Mouse (Mus musculus): ENCODE data around the gene Arid2. TPM values are rescaled to one million over a fixed set of nuclear protein-coding genes. Genes with fewer than 3 reads are reported as not detected.
"Not testable (repeated sequence)": the region's sequence is repeated elsewhere in the genome, so short reads cannot be mapped to it uniquely, and the experiment has no call there.

Gene Arid2
- 10 to 100 TPM; 28.3 to 35.3 (median 31.5) TPM for total RNA-seq (2022)

DNA sequence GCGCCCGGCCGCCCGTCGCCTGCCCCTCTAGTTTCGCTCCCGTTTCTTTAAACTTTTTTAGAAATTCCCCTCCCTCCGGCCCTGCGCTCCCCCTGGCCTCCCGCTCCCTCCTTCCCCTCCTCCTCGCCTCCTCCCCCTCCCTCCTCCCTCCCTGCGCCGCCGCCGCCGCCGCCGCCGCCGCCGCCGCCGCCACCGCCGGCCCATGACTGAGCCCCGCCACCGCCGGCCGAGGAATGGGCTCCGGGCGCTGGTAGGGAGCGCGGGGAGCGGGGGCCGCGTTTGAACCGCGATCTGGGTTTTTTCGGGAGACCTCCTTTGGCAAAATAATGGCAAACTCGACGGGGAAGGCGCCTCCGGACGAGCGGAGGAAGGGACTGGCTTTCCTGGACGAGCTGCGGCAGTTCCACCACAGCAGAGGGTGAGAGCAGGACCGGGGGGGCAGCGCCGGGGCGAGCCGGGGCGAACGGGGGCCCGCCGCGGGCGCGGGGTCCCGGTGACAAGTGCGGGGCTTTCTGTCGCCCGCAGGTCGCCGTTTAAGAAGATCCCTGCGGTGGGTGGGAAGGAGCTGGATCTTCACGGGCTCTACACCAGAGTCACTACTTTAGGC lies at the start of gene Arid2:
Arid2 (plus strand) TSS at position 150 of the 607 bp plus-strand sequence.
- DNase-seq (ENCODE audit: low spot score in 2 of 2): peak; percentile 28 to 71

DNA sequence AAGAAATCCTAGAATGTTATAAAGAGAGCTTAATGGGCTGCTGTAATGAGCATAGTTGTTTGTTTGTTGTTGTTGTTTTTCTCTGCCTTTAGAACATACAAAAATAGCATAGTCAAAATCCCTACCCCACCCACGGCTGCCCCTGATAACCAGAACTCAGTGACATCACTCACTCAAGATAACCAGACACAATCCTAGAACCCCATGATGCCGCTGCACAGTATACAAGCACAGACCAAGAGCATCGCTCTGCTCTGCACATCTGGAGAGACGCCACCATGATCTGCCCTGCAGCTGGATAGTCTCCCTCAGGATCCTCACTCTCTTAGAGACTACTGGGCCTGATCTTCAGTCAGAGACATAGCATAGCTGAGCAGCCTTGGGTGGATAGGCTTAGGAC lies 49.2 kb upstream of the Arid2 start:
- DNase-seq (ENCODE audit: low spot score in 2 of 2): no peak

DNA sequence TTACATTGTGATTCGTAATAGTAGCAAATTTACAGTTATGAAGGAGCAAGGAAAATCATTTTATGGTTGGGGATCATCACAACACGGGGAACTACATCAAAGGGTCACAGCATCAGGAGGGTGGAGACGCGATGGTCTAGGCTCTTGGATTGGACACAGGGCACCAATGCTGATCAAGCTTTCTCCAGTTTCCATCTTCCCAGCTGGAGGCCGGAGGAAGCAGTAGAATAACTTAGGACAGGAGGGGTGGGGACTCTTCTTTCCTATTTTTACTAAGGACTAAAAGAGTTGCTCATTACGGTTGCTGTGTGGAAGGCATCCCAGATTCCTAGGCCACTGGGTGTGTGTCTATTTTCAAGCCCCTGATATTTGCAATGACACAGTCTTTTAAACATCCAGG lies 43.1 kb upstream of the Arid2 start:
- DNase-seq (ENCODE audit: low spot score in 2 of 2): no peak

DNA sequence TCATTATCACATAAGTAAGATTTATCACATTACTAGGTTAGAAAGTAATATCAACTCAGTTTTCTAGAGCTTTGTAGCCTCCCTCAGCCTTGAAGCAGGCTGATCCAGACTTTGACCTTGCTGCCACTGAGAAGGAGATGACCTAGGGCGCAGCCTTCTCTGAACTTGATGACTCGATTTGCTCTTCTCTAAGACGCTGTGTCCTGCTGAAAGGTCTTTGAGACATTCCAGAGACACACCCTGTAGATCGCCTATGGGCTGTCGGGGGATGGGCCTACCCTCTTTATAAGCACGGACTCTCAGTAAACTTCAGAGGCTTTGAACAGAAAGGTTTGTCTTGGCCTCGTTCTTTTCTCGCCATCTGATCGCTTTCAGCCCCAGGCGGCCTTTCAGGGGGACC lies 42.6 kb upstream of the Arid2 start:
- not testable (repeated sequence) for DNase-seq (ENCODE audit: low spot score in 2 of 2)

DNA sequence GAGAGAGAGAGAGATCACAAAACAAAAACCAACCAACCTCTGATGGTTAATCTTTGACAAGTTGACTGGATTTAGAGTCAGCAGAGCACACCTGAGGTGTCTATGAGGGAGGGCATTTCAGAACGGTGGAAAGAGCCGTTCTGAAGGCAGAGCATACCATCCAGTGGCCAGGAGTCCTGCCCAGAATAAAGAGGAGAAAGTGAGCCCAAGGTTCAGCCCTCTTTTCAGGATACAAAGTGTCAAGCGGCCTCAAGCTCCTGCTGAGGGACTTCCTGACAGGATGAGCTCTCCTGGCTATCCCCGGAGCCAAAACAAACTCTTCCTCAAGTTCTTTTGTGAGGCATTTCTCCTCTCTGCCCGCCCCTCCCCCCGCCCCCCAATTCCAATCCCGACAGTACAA lies 33.5 kb upstream of the Arid2 start:
- no peak for DNase-seq (ENCODE audit: low spot score in 2 of 2)

DNA sequence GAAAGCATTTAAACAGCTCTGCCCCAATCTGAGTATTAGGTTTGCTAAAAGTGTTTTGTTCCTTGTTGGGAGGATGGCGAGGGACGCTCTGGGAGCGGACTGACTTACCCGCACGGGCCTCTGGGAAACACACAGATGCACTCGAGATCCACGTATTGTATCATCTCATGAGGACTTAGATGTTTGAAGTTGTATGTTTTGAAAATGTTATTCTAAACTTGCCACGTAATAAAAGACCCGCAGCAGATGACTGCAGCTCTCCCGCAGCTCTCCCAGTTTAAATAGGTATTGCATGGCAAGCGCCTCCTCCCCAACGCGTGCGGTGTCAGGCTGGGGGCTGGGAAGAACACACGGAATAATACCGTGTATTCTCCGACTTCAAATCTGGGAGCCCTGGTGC lies 33.0 kb upstream of the Arid2 start:
- DNase-seq (ENCODE audit: low spot score in 2 of 2): no peak

DNA sequence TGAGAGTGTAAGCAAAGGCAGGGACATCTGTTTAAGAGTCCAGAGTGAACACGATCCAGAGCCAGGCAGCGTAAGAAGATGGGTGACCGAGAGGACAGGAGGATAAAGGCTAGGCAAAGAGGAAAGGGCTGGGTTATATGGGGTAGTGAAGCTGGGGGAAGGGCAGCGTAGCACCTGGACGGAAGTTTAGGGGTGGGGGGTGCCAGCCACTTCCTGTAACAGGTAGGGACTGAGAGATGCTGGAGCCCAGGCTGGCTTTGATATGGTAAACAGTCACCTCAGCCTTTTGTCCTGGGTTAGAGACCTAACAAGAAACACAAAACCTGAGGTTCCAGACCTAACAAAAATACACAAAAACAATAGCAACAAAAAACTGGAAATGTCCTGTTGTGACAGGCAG lies 29.5 kb upstream of the Arid2 start:
- DNase-seq (ENCODE audit: low spot score in 2 of 2): no peak

DNA sequence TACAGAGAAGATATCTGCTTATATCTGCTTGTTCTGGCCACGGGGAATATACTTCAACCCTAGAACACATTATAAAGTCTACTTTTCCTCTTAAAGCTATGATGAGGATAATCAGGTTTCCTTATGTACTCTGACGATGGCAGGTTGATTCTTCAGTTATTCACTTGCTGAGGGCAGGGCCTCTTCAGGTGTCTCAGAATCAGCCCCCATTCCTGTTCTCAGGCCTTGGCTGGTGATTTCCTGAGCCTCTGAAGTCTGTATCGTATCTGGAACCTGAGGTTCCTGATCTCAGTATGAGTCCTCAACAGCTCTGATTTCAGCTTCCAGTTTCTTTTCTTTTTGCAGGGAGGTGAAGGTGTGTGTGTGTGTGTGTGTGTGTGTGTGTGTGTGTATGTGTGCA lies 22.7 kb upstream of the Arid2 start:
- DNase-seq (ENCODE audit: low spot score in 2 of 2): no peak

DNA sequence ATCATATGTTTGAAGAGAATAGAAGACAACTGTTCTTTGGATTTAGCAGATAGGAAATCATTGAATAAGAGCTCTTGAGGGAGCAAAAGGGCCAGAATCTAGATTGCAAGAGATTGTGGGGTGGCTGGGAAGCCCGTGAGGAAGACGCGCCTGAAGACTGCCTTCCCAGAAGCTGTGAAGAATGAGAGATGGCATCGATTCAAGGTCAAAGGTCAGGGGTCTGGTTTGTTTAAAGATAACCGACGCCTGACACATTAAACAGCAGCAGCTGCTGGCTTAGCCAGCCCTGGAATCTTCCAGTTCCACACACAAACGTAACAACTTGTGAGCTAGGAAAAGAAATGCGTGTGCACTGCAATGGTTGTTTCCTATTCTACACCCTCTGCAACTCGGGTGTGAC lies 19.4 kb upstream of the Arid2 start:
- no peak for DNase-seq (ENCODE audit: low spot score in 2 of 2)

DNA sequence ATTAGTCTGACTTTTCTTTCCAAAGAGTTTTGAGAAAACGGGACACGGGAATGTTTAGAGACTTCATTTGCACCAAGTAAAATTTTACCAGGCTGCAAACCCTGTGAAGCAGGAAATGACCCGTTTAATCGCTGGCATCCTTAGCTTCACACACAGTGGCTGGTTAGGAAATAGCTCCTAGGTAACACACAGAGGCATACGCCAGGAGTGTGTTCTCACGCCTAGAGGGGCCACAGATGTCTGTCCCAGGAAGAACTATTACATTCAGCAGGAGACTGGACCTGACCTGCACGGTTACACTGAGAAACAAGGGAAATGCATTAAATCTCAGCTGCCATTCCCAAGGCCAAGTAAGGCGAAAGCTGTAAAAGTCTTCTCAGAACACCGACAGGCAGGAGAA lies 18.7 kb upstream of the Arid2 start:
- DNase-seq (ENCODE audit: low spot score in 2 of 2): no peak

DNA sequence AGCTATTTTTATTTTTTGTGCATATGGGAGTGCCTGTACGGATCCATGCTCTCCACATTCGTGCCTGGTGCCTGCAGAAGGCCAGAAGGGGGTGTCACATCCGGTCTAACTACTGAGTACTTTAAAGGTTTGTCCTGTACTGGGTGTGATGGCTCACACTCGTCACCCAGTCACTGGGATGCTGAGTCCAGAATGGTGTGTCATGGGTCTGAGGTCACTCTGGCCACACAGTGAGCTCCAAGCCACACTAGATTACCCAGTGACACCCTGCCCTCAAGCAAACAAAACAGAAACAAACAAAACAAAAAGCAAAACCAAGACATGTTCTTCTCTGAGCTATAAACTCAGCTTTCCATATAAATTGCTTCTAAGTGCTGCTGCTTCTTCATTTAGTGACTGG lies 17.9 kb upstream of the Arid2 start:
- no peak for DNase-seq (ENCODE audit: low spot score in 2 of 2)

DNA sequence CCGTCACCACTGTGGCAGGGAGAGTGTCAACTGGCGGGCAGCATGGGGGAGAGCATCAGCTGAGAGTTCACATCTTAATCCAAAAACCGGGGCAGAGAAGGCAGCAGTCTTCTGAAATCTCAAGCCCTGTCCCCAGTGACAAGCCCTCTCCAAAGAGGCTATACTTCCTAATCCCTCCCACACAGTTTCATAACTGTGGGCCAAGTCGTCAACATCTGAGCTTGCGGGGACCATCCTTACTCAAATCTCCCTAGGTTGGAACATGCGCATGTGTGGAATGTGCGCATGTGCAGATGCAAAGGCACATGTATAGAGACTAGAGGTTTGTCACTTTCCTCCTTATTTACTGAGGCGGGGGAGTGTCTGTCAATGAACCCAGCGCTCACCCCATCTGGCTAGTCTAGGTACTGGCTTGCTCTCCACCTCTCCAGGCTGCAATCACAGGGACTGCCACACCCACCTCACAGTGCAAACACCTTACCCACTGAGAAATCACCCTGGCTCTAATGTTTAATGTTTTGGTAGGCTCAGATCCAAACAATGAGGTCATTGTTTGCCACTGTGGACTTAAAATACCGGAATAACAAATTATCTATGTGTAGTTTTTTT lies 16.9 kb upstream of the Arid2 start:
- no peak for DNase-seq (ENCODE audit: low spot score in 2 of 2)

DNA sequence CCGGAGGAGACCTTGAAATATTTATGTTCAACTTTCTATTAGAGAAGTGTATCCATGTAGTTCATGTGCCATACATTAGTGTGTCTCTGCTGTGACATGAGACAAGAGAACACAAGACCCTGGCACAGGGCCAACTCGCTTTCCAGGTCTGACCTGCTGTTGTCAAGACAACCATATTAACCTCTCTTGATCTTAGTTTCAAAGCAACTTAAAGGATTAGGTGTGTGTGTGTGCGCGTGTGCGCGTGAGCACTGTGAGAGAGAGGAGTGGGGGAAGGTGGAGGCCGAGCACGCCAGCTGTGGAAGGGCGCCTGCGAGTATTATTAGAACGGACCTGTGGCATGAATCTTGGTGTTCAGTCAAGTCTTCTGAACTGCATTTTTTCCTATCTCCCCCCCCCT lies 15.0 kb upstream of the Arid2 start:
- DNase-seq (ENCODE audit: low spot score in 2 of 2): no peak

DNA sequence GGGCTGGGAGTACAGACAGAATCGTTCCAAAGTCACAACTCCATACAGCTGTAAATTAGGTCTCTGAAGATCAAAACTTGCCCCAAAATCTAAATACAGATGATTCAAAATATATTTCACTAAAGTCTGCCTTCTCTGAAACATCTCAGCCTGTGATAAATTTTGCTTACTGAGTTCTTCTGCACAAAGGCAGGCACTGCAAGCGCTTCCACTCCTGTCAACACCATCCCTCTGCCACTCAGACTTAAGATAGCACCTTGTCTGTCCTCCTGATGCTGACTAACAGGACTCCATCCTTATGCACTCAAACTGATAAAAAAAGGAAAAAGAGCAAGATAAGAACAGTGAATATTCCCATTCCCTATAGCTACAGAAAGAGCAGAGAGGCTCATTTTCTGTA lies 13.0 kb upstream of the Arid2 start:
- no peak for DNase-seq (ENCODE audit: low spot score in 2 of 2)

DNA sequence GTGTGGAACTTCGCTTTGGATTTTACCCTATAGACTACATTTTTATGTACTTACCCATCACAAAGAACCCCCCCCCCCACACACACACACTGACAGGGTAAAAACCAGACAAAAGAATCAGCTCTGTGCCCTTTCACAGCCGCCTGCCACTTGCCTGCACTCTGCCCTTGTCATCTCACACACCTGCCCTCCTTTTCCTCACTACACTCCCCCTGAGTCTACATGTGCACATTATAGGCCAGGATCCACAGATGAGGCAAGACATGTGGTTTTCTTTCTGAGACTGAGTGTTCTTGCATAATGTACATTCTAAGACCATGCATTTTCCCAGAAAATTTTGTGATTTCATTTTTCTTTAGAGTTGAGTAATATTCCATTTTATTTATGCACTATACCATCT lies 12.1 kb upstream of the Arid2 start:
- no peak for DNase-seq (ENCODE audit: low spot score in 2 of 2)

DNA sequence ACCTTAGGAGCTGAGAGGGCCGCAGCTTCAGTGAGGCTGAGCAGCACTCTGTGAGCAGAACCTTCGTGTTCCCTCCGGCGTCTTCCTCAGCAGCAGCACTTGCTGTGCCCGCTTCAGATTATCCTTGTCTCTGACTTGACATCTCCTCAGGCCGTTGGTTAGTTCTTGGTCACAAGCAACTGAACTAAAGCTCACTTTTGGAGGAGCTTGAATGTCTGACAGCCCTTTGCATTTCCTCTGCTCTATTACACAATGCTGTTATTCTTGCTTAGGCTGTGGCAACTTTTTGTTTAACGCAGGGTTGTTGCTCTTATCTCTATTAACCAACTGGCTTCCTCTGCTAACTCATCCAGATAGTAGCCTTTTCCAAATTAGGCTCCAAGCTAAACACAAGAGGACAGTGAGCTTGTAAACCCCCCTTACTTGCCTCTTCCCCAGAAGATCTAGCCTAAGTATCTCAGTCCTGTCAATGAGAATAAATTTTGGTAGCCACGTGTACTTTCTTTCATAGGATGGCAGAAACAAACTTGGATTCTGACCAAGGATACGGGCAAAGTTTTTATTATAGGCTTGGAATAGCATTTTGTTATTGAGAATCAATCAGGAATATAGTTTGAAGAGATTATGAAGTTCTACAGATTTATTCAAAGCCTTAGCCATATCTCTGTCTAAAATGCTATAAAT lies 11.4 kb upstream of the Arid2 start:
- DNase-seq (ENCODE audit: low spot score in 2 of 2): no peak

DNA sequence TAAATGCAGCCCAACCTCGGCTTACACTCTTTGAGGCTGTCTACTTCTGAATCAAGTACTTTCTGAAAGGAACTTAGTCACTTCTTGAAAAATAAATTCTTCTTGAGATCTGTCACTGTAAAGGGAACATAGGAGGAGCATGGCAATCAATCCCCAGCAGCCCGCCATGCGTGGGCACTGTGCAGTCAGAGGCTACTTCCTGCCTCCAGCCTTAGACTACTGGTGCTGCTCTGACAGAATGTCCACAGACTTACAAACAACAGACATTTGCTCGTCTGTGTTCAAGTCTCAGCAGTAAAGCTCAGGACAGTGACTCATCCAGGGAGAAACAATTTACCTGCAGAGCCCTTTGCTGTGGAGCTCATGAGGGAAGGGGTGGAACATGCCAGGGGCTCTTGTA lies 10.3 kb upstream of the Arid2 start:
- DNase-seq (ENCODE audit: low spot score in 2 of 2): no peak

DNA sequence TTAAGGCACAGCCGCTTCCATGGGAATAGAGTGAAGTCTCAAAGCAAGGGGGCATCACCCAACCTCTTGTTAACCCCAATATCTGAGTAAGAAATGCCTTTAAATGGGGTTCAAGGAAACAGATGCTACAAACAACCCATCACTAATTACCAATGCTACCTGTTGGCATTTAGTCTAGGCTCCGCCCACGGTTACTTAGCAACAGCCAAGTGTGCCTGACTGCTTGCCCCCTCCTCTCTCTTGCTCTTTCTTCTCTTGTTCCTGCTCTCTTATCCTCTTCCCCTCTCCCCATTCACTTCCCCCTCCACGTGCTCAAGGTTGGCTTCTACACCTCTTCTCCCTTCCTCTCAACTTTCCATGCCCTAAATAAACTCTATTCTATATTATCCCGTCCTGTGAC lies 6.1 kb upstream of the Arid2 start:
- DNase-seq (ENCODE audit: low spot score in 2 of 2): no peak

DNA sequence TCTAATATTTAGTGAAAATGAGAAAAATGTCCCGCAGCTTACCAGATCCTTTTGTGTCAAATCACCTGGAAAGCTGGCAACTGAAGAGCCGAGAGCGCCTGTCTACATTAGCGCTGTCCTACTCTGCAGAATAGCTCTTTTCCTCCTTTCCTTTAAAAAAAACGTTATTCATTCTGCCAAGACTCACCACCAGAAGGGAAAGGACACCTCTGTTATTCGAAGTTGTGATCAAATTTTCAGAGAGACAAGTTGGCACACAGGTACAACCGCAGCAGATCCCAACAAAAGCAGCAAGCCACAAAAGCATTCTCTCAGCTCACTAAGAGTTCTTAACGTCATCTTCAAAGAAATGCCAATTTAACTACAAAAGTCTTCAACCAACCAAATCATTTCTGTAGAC lies 4.2 kb upstream of the Arid2 start:
- no peak for DNase-seq (ENCODE audit: low spot score in 2 of 2)

DNA sequence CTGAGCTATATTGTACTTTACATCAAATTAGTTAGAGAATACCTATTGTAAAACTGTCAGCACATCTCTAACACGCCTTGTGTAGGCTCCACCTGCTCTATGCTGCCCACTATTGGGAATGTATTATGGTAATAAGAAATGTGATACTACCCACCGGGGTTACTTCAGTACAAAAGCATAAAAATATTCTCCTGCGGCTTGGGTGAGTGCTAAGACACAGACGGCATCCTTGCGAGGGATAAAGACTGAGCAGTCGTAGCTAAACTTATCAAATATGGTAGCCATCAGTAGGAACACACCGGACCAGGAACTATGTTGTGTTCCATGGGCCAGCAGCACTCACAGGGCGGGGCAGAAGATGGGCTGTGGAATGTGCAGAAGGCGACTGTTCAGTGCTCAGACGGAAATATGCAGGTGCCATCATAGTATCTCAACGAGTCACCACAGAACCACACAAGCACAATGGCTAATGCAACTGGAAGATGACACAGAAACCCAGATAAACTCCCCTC lies 3.3 kb upstream of the Arid2 start:
- peak in 1 of 2 experiments; percentile 20 for DNase-seq (ENCODE audit: low spot score in 2 of 2)

DNA sequence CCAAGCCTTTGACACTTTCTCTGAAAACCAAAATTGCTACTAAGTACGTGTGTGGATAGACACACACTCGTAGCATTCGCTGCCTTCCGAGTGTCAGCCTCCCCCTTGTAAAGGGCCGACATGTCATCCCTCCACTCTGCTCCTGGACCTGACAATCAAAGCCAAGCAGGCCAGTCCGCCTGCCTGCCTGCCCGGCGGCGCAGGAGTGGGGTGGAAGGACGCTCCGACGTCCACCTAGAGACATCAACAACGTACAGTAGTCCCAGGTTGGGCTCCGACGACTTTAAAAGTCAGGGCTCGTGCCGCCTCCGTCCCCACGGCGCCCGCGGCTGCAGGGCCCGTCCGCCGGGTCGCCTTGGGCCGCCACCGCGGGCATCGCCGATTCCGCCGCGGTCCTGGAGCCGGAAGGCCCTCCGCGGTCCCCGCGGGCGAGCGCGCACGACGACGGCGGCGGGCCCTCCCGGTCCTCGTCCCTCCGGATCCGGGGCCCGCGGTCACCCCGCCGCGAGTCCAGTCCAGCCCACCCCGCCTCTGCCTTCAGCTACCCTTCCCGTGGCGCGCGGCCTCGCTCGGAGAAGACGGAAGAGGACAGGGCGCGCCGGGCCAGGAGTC lies 2.5 kb upstream of the Arid2 start:
- DNase-seq (ENCODE audit: low spot score in 2 of 2): peak; percentile 38 to 51

DNA sequence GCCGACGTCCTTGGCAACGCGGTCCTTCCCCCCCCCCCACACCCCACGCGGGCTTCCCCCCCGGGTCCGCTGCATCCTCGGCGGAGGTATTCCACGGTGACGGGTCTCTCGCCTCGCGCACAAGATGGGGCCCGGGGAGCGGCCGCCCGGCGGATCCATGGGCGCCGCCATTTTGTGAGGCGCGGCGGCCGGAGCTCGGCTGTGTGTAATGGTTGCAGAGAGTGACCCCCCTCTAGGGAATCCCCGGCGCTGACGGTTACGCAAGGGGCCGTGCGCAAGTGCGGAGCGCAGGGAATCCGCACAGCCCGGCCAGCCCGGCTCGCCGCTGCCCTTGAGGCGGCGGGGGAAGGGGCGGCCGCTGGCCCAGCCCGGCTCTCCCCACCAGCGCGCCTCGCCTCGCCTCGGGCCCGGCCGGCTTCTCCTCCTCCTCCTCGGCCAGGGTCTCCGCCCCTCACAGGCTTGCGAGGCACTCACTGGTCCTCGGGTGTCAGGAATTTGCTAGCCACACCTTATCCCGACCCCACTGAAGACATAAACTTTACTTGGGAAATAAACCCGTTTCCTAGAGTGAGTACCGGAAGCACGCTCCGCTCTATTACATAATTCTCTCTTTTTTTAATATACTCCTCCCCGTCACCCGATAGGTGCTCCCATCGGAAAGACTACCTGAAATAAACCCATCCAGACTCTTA lies 1.8 kb upstream of the Arid2 start:
- peak; percentile 73 to 89 for DNase-seq (ENCODE audit: low spot score in 2 of 2)
